ENCODE assay signal across 9 mouse cellular contexts in the genomic region with DNA sequence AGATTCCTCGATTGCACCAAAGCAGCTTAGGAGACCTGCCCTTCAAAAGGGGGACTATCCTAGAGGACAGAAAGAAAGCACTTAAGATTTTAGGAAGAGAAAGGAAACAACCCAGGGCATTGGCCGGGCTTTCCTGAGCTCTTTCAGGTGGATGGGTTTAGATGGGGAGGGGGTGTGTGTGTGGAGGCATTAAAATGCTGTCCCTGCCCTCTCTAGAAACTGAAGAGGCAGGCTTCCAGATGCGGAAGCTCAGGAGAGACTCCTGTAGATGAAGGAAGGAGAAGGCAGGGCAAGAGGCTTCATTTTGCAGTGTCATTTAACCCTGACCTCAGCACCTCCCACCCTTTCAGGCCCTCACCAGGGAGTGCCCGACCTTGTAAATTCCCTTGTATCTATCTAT.
DNase-seq lines count a peak whose midpoint lies in the region; ATAC-seq and TF ChIP-seq lines count a peak whose summit lies in the region.
"Had no signal": no experiment of that assay in that cellular context is flagged by ENCODE, and none has a peak within 500 bp of the region (broad histone marks: within the 10 kb centered on the region; RNA-seq: fewer than 3 reads in every experiment).

No protein-coding gene starts in this region.

- 1% methylated on average over 4 of the region's 4 CpGs for WGBS in embryonic facial prominence, embryonic 12.5 days
- 0% methylated on average over 4 of the region's 4 CpGs for WGBS in hindbrain, embryonic 16.5 days
- WGBS in neural tube, embryonic 13.5 days = 3% methylated on average over 4 of the region's 4 CpGs

- no peak for DNase-seq in left cerebral cortex, adult 2 months (ENCODE audit: extremely low spot score in 1 of 2, low spot score in 2 of 2)
- no peak for DNase-seq in left cerebral cortex, adult 8-10 months (ENCODE audit: low spot score in 2 of 2)
- DNase-seq in spleen, adult 18-20 months = no peak
- no peak for DNase-seq in layer of hippocampus, adult 9-10 months (ENCODE audit: low spot score)

- H3K36me3 ChIP-seq in embryonic facial prominence, embryonic 12.5 days = no peaks in the 10 kb centered on the region
- H3K36me3 ChIP-seq in hindbrain, embryonic 16.5 days (ENCODE audit: control insufficient read depth, insufficient read depth, low read length) = no peaks in the 10 kb centered on the region
- no peaks in the 10 kb centered on the region for H3K36me3 ChIP-seq in neural tube, embryonic 13.5 days

- TF ChIP-seq CTCF in left cerebral cortex, adult 2 months (IDR thresholded peaks at IDR 0.05) = no peak

- no peaks in the 10 kb centered on the region for H3K9me3 ChIP-seq in embryonic facial prominence, embryonic 12.5 days
- no peaks in the 10 kb centered on the region for H3K9me3 ChIP-seq in hindbrain, embryonic 16.5 days (ENCODE audit: control insufficient read depth, low read length)
- H3K9me3 ChIP-seq in neural tube, embryonic 13.5 days = no peaks in the 10 kb centered on the region

- H3K4me3 ChIP-seq in left cerebral cortex, adult 2 months = peak overlapping the region; percentile 51
- peak overlapping the region; percentile 48 for H3K4me3 ChIP-seq in embryonic facial prominence, embryonic 12.5 days
- H3K4me3 ChIP-seq in hindbrain, embryonic 16.5 days (ENCODE audit: low read length) = peak overlapping the region; percentile 55
- peak overlapping the region; percentile 62 for H3K4me3 ChIP-seq in neural tube, embryonic 13.5 days

- H3K4me2 ChIP-seq in embryonic facial prominence, embryonic 12.5 days (replicated peaks) = peak overlapping the region; percentile 80
- H3K4me2 ChIP-seq in hindbrain, embryonic 16.5 days (ENCODE audit: low read length) = peak overlapping the region; percentile 70
- H3K4me2 ChIP-seq in neural tube, embryonic 13.5 days = peak overlapping the region; percentile 76

- no peaks in the 10 kb centered on the region for H3K4me1 ChIP-seq in embryonic facial prominence, embryonic 12.5 days
- H3K4me1 ChIP-seq in hindbrain, embryonic 16.5 days (ENCODE audit: control insufficient read depth, insufficient read depth, low read depth, low read length) = no peaks in the 10 kb centered on the region
- peaks cover 23% of the 10 kb centered on the region for H3K4me1 ChIP-seq in neural tube, embryonic 13.5 days (replicated peaks)

- ATAC-seq in embryonic facial prominence, embryonic 12.5 days (ENCODE audit: insufficient number of reproducible peaks, insufficient read depth, low FRiP score, low TSS enrichment) = no peak; the same call in 1 of the 2 replicates
- ATAC-seq in hindbrain, embryonic 16.5 days = peak; percentile 52
- peak; percentile 36 for ATAC-seq in neural tube, embryonic 13.5 days (ENCODE audit: low read depth)
- ATAC-seq in megakaryocyte-erythroid progenitor cell, adult 5-6 weeks (replicated peaks; ENCODE audit: low FRiP score, low TSS enrichment, poor library complexity, severe bottlenecking) = no peak

- peak overlapping the region; percentile 38; the same call in 1 of the 2 replicates for H3K9ac ChIP-seq in embryonic facial prominence, embryonic 12.5 days
- peak overlapping the region; percentile 77 for H3K9ac ChIP-seq in hindbrain, embryonic 16.5 days (ENCODE audit: low read depth, low read length)
- peak overlapping the region; percentile 87 for H3K9ac ChIP-seq in neural tube, embryonic 13.5 days

- intact Hi-C loops in left cerebral cortex, adult 2 months (cut with DNase I) = no loop called here

- H3K27ac ChIP-seq in left cerebral cortex, adult 2 months = no peak overlapping the region
- H3K27ac ChIP-seq in embryonic facial prominence, embryonic 12.5 days = no peak overlapping the region
- H3K27ac ChIP-seq in hindbrain, embryonic 16.5 days (ENCODE audit: low read depth, low read length) = peak overlapping the region; percentile 83
- peak overlapping the region; percentile 89 for H3K27ac ChIP-seq in neural tube, embryonic 13.5 days (replicated peaks)
- H3K27ac ChIP-seq: macrophage had no signal

- peaks cover 6% of the 10 kb centered on the region; the same call in 1 of the 2 replicates for H3K27me3 ChIP-seq in embryonic facial prominence, embryonic 12.5 days
- no peaks in the 10 kb centered on the region for H3K27me3 ChIP-seq in hindbrain, embryonic 16.5 days (replicated peaks; ENCODE audit: control insufficient read depth, insufficient read depth, low read length)
- H3K27me3 ChIP-seq in neural tube, embryonic 13.5 days = no peaks in the 10 kb centered on the region

Comparison
In these comparisons a context has a peak if more than half of its experiments do, and no peak if none do; other contexts are left out.
1. H3K27ac ChIP-seq: peak in hindbrain, embryonic 16.5 days (single experiment) and neural tube, embryonic 13.5 days (single experiment); none in left cerebral cortex, adult 2 months (single experiment) and embryonic facial prominence, embryonic 12.5 days (single experiment).
2. ATAC-seq: peak in hindbrain, embryonic 16.5 days (single experiment) and neural tube, embryonic 13.5 days (single experiment); none in embryonic facial prominence, embryonic 12.5 days (single experiment) and megakaryocyte-erythroid progenitor cell, adult 5-6 weeks (single experiment).
3. Peak in every context shown above with its lines, with median percentiles within 50 percentile points of each other: H3K4me3 ChIP-seq, H3K4me2 ChIP-seq and H3K9ac ChIP-seq.